In genomic region chr3:102687852-102688251, GRCm38 (mm10) we compare ENCODE assay signal across 30 mouse cellular contexts. TPM values are rescaled to one million over a fixed set of nuclear protein-coding genes. Genes with fewer than 3 reads are reported as not detected.
DNase-seq lines count a peak whose midpoint lies in the region; ATAC-seq and TF ChIP-seq lines count a peak whose summit lies in the region.
"Had no signal": no experiment of that assay in that cellular context is flagged by ENCODE, and none has a peak within 500 bp of the region (broad histone marks: within the 10 kb centered on the region; RNA-seq: fewer than 3 reads in every experiment).

No protein-coding gene starts in this region.

- 0 out of 2 replicates have a peak, but pooled peaks have one; percentile 38 for ATAC-seq in embryonic facial prominence, embryonic 13.5 days (ENCODE audit: insufficient number of reproducible peaks, insufficient read depth, low FRiP score, low TSS enrichment, low read depth)
- no peak for ATAC-seq in liver, postnatal 0 days
- ATAC-seq: forebrain, embryonic 15.5 days; hindbrain, embryonic 16.5 days; intestine, embryonic 15.5 days had no signal

- H3K36me3 ChIP-seq in kidney, adult 2 months (ENCODE audit: control insufficient read depth, insufficient read depth, low read length): no peaks in the 10 kb centered on the region
- no peaks in the 10 kb centered on the region for H3K36me3 ChIP-seq in CH12.LX (replicated peaks in 1 of 2; ENCODE audit: control insufficient read depth in 1 of 2, insufficient read depth in 1 of 2, low read length in 1 of 2)
- H3K36me3 ChIP-seq in embryonic facial prominence, embryonic 13.5 days: no peaks in the 10 kb centered on the region
- H3K36me3 ChIP-seq in liver, postnatal 0 days (replicated peaks; ENCODE audit: insufficient read depth, low read length): no peaks in the 10 kb centered on the region
- H3K36me3 ChIP-seq: forebrain, embryonic 12.5 days; forebrain, embryonic 15.5 days; heart, embryonic 12.5 days; heart, embryonic 15.5 days; hindbrain, embryonic 10.5 days; hindbrain, embryonic 13.5 days; intestine, embryonic 15.5 days had no signal

- peak overlapping the region; percentile 92; the same call in 1 of the 2 replicates for H3K27ac ChIP-seq in kidney, adult 2 months (ENCODE audit: insufficient read depth, low read depth, low read length)
- no peak overlapping the region for H3K27ac ChIP-seq in CH12.LX (ENCODE audit: insufficient read depth, low read depth)
- H3K27ac ChIP-seq in embryonic facial prominence, embryonic 13.5 days: peak overlapping the region; percentile 71
- H3K27ac ChIP-seq in liver, postnatal 0 days (ENCODE audit: low read depth): no peak overlapping the region
- H3K27ac ChIP-seq: forebrain, embryonic 12.5 days; forebrain, embryonic 15.5 days; gastrocnemius, adult 2 months; heart, embryonic 15.5 days; hindbrain, embryonic 10.5 days; hindbrain, embryonic 13.5 days; intestine, embryonic 15.5 days had no signal

- H3K9me3 ChIP-seq in CH12.LX (replicated peaks; ENCODE audit: low read length): no peaks in the 10 kb centered on the region
- no peaks in the 10 kb centered on the region for H3K9me3 ChIP-seq in embryonic facial prominence, embryonic 13.5 days
- no peaks in the 10 kb centered on the region for H3K9me3 ChIP-seq in liver, postnatal 0 days (ENCODE audit: low read length)
- H3K9me3 ChIP-seq: forebrain, embryonic 12.5 days; forebrain, embryonic 15.5 days; heart, embryonic 12.5 days; heart, embryonic 15.5 days; hindbrain, embryonic 10.5 days; hindbrain, embryonic 13.5 days; intestine, embryonic 15.5 days had no signal

- no peak overlapping the region for H3K9ac ChIP-seq in CH12.LX (ENCODE audit: insufficient read depth, low read depth)
- no peak overlapping the region for H3K9ac ChIP-seq in embryonic facial prominence, embryonic 13.5 days
- no peak overlapping the region for H3K9ac ChIP-seq in liver, postnatal 0 days (replicated peaks)
- H3K9ac ChIP-seq: forebrain, embryonic 12.5 days; forebrain, embryonic 15.5 days; heart, embryonic 12.5 days; heart, embryonic 15.5 days; hindbrain, embryonic 13.5 days; intestine, embryonic 15.5 days had no signal

- H3K79me2 ChIP-seq in CH12.LX (replicated peaks; ENCODE audit: control insufficient read depth, extremely low read depth, insufficient read depth, poor library complexity, severe bottlenecking): no peaks in the 10 kb centered on the region

- peak; percentile 47; the same call in 1 of the 2 replicates for TF ChIP-seq EP300 in CH12.LX (IDR thresholded peaks at IDR 0.05; ENCODE audit: low read length)
- TF ChIP-seq EP300 in liver, postnatal 0 days (IDR thresholded peaks at IDR 0.05; ENCODE audit: low read depth): no peak

- TF ChIP-seq POLR2A in kidney, adult 2 months (IDR thresholded peaks at IDR 0.05; ENCODE audit: low read depth, low read length): no peak
- TF ChIP-seq POLR2A in CH12.LX (IDR thresholded peaks at IDR 0.05; ENCODE audit: low read depth, low read length): no peak

- peaks cover 4% of the 10 kb centered on the region; the same call in 1 of the 2 replicates for H3K4me1 ChIP-seq in kidney, adult 2 months (ENCODE audit: control insufficient read depth, insufficient read depth, low read length)
- peaks cover 7 to 29% of the 10 kb centered on the region in 2 experiments for H3K4me1 ChIP-seq in CH12.LX (ENCODE audit: control insufficient read depth in 1 of 2, insufficient read depth in 2 of 2)
- peaks cover 63% of the 10 kb centered on the region for H3K4me1 ChIP-seq in embryonic facial prominence, embryonic 13.5 days
- H3K4me1 ChIP-seq in liver, postnatal 0 days (ENCODE audit: insufficient read depth): no peaks in the 10 kb centered on the region
- H3K4me1 ChIP-seq: forebrain, embryonic 12.5 days; forebrain, embryonic 15.5 days; heart, embryonic 15.5 days; hindbrain, embryonic 10.5 days; intestine, embryonic 15.5 days had no signal

- TF ChIP-seq CTCF in kidney, adult 2 months (conservative IDR thresholded peaks at IDR 0.05; ENCODE audit: insufficient read depth, insufficient read length, low read depth, low read length): no peak
- TF ChIP-seq CTCF in CH12.LX (conservative IDR thresholded peaks at IDR 0.05 in 1 of 2, IDR thresholded peaks at IDR 0.05 in 1 of 2; ENCODE audit: low read depth in 2 of 2, low read length in 2 of 2): no peak
- no peak for TF ChIP-seq CTCF in liver, postnatal 0 days (IDR thresholded peaks at IDR 0.05; ENCODE audit: low read depth)

- dilution Hi-C loops in CH12.LX (cut with MboI; ENCODE audit: extremely low pct_ligation_motif_present, extremely low pct_unique_long_range_greater_than_20kb, low sequenced_read_pairs): no loop called here

- H3K27me3 ChIP-seq in kidney, adult 2 months (replicated peaks; ENCODE audit: control insufficient read depth, insufficient read depth, low read length): no peaks in the 10 kb centered on the region
- H3K27me3 ChIP-seq in CH12.LX (replicated peaks): no peaks in the 10 kb centered on the region
- no peaks in the 10 kb centered on the region for H3K27me3 ChIP-seq in embryonic facial prominence, embryonic 13.5 days
- H3K27me3 ChIP-seq in liver, postnatal 0 days (ENCODE audit: insufficient read depth, low read length): no peaks in the 10 kb centered on the region
- H3K27me3 ChIP-seq: forebrain, embryonic 15.5 days; heart, embryonic 12.5 days; heart, embryonic 15.5 days; hindbrain, embryonic 13.5 days; intestine, embryonic 15.5 days had no signal

- DNase-seq in kidney, adult 2 months: no peak
- DNase-seq in kidney, adult 18-20 months: no peak
- DNase-seq in CH12.LX (ENCODE audit: extremely low read depth): peak; percentile 51
- DNase-seq in forelimb bud, embryonic 11.5 days (ENCODE audit: low read depth, low spot score): peak; percentile 39
- no peak for DNase-seq in layer of hippocampus, adult 18-20 months (ENCODE audit: low spot score in 2 of 2)
- no peak for DNase-seq in liver, postnatal 0 days
- DNase-seq: adrenal gland, adult 2 months; adrenal gland, postnatal 14 days; B cell, adult 2 months; cerebellum, adult 11-12 months; cerebellum, adult 8-10 months; cerebellum, postnatal 10 days; cerebellum, postnatal 36 days; embryo, embryonic 11 days; gastrocnemius, adult 2 months; gastrocnemius, postnatal 14 days; heart, adult 18-20 months; heart, postnatal 10 days; heart, postnatal 36 days had no signal

- 64% methylated on average over 8 of the region's 8 CpGs for WGBS in kidney, adult 2 months
- 16% methylated on average over 8 of the region's 8 CpGs for WGBS in embryonic facial prominence, embryonic 13.5 days
- 64% methylated on average over 8 of the region's 8 CpGs for WGBS in liver, postnatal 0 days (ENCODE audit: insufficient replicate concordance)

- peak overlapping the region; percentile 32 for H3K4me2 ChIP-seq in CH12.LX (ENCODE audit: insufficient read depth, low read depth, poor library complexity, severe bottlenecking)
- H3K4me2 ChIP-seq in embryonic facial prominence, embryonic 13.5 days: no peak overlapping the region
- H3K4me2 ChIP-seq in liver, postnatal 0 days (ENCODE audit: low read depth, low read length): no peak overlapping the region
- H3K4me2 ChIP-seq: forebrain, embryonic 12.5 days; forebrain, embryonic 15.5 days; heart, embryonic 12.5 days; heart, embryonic 15.5 days; hindbrain, embryonic 13.5 days; intestine, embryonic 15.5 days had no signal

- peak overlapping the region; percentile 16; the same call in 1 of the 2 replicates for H3K4me3 ChIP-seq in kidney, adult 2 months (ENCODE audit: insufficient read depth, low read depth, low read length)
- no peak overlapping the region for H3K4me3 ChIP-seq in CH12.LX (replicated peaks in 1 of 3; ENCODE audit: low read depth in 2 of 3, low read length in 2 of 3, poor library complexity in 1 of 3)
- no peak overlapping the region for H3K4me3 ChIP-seq in embryonic facial prominence, embryonic 13.5 days
- no peak overlapping the region for H3K4me3 ChIP-seq in liver, postnatal 0 days (ENCODE audit: low read depth, low read length)
- H3K4me3 ChIP-seq: erythroblast, embryonic 14.5 days; forebrain, embryonic 12.5 days; forebrain, embryonic 15.5 days; gastrocnemius, adult 2 months; heart, embryonic 12.5 days; heart, embryonic 15.5 days; hindbrain, embryonic 10.5 days; hindbrain, embryonic 13.5 days; intestine, embryonic 15.5 days had no signal

- TF ChIP-seq RAD21 in CH12.LX (IDR thresholded peaks at IDR 0.05; ENCODE audit: low read depth, low read length): no peak

- in situ Hi-C loops in CH12.LX (cut with MboI; ENCODE audit: low pct_ligation_motif_present, low pct_unique_long_range_greater_than_20kb, low sequenced_read_pairs): loop anchor here (10.0 to 25.0 kb wide), 2 partner anchors 103 to 201 kb away; no protein-coding TSS in a partner anchor

TF ChIP-seq in CH12.LX, 34 proteins besides CTCF, POLR2A, EP300 and RAD21:
- TF ChIP-seq BHLHE40 (IDR thresholded peaks at IDR 0.05; ENCODE audit: low read depth, low read length) (0 out of 2 replicates have a peak, but pooled peaks have one; percentile 10), HCFC1 (IDR thresholded peaks at IDR 0.05; ENCODE audit: low read depth, low read length) (no peak), TCF12 (IDR thresholded peaks at IDR 0.05; ENCODE audit: low read depth, low read length) (0 out of 2 replicates have a peak, but pooled peaks have one; percentile 14), MEF2A (IDR thresholded peaks at IDR 0.05; ENCODE audit: borderline replicate concordance, low read depth, low read length) (peak; percentile 64; the same call in 1 of the 2 replicates), IRF4 (IDR thresholded peaks at IDR 0.05; ENCODE audit: low read depth, low read length) (0 out of 2 replicates have a peak, but pooled peaks have one; percentile 27), CHD1 (IDR thresholded peaks at IDR 0.05; ENCODE audit: low read depth, low read length) (peak; percentile 44; the same call in 1 of the 2 replicates)

RNA-seq across cellular contexts. Expression of gene Tspan2, which starts 46.5 kb away (rescaled TPM):
- polyA plus RNA-seq in kidney, adult 2 months (2012; rRNA removed): 1.4 and 3.0 TPM in 2 replicates
- total RNA-seq in CH12.LX (2012; rRNA removed) (1.4 and 1.5 TPM in 2 replicates), CH12.LX (2014; rRNA removed) (2.8 and 3.0 TPM in 2 replicates)
- 4.5 and 6.0 TPM in 2 replicates for polyA plus RNA-seq in CH12.LX (2012; ENCODE audit: insufficient read length, low read depth)
- polyA plus RNA-seq in embryonic facial prominence, embryonic 13.5 days (2015; fragmentation: Nextera tagmentation; extraction: Ambion mirVana): 4.6 and 5.3 TPM in 2 replicates
- total RNA-seq in layer of hippocampus, adult 18-20 months (2021): 10 to 100 TPM; 52.5 to 66.4 TPM
- polyA plus RNA-seq in liver, postnatal 0 days (2015; fragmentation: Nextera tagmentation; extraction: Ambion mirVana): 1.9 and 2.1 TPM in 2 replicates
- total RNA-seq: MEL had no signal
- polyA plus RNA-seq: erythroblast, embryonic 14.5 days had no signal

Comparison
In these comparisons a context has a peak if more than half of its experiments do, and no peak if none do; other contexts are left out.
1. DNase-seq: peak in CH12.LX (single experiment) and forelimb bud, embryonic 11.5 days (single experiment); none in kidney, adult 2 months (single experiment), kidney, adult 18-20 months (single experiment), layer of hippocampus, adult 18-20 months (0 of 2) and liver, postnatal 0 days (single experiment).
2. H3K27ac ChIP-seq: peak in kidney, adult 2 months (single experiment) and embryonic facial prominence, embryonic 13.5 days (single experiment); none in CH12.LX (single experiment) and liver, postnatal 0 days (single experiment).